Mouse (Mus musculus): ENCODE measurements at regions not wholly inside any gene's neighbourhood (a gene's known extent, or its start where the extent isn't known, plus 50 kb on each side); places are given as distances from the start of the nearest gene placed in this dataset.

GRCm38 (mm10) chr6:66480207-66480606 lies 55.0 kb upstream of the Mad2l1 start:
- peak; percentile 30 for DNase-seq (ENCODE audit: extremely low read depth, low read depth)

GRCm38 (mm10) chr6:66482797-66483196 lies 52.4 kb upstream of the Mad2l1 start:
- DNase-seq (ENCODE audit: extremely low read depth, low read depth), result no peak
